Mouse (Mus musculus) effector memory CD4-positive, alpha-beta T cell, adult 7 months (primary cell): ENCODE results near the gene Rp2. TPM values are rescaled to one million over a fixed set of nuclear protein-coding genes. Genes with fewer than 3 reads are reported as not detected.

Source experiments
- polyA plus RNA-seq: library from polyadenylated mRNA; unstranded; fragments of 100-300 nt; shearing (Covaris generic); gene quantifications from one replicate; pipeline ENCODE4 v1.2.1, GENCODE M21; 2017

The Rp2 gene
- 11.0 TPM for polyA plus RNA-seq

GRCm38 (mm10) chrX:20364391-20365365, at the start of gene Rp2:
TSS of gene Rp2 (plus strand) at chrX:20364481.

GRCm38 (mm10) chrX:20425140-20425838, 61.0 kb downstream of the Rp2 start, which contains the start of gene Jade3:
TSS of gene Jade3 (plus strand) at chrX:20425688.

Other genes with a start within 250 kb of the Rp2 start
- 50.2 TPM for gene Slc9a7, start 72.7 kb upstream of the Rp2 start, polyA plus RNA-seq
- gene Jade3, start 61.2 kb downstream of the Rp2 start, polyA plus RNA-seq: 3.8 TPM
- not detected for gene Rgn, start 185.3 kb downstream of the Rp2 start, polyA plus RNA-seq